Mouse (Mus musculus) layer of hippocampus, adult 11-12 months (tissue): ENCODE results near the gene Klhl31.
A peak's percentile ranks its signal among the peaks of the same experiment; 100 is the strongest.

ENCODE experiments used
- DNase-seq: peaks from one replicate; pipeline ENCODE4 v3.0.0; 2022; ENCODE audit warnings: low spot score

Klhl31 gene

DNA sequence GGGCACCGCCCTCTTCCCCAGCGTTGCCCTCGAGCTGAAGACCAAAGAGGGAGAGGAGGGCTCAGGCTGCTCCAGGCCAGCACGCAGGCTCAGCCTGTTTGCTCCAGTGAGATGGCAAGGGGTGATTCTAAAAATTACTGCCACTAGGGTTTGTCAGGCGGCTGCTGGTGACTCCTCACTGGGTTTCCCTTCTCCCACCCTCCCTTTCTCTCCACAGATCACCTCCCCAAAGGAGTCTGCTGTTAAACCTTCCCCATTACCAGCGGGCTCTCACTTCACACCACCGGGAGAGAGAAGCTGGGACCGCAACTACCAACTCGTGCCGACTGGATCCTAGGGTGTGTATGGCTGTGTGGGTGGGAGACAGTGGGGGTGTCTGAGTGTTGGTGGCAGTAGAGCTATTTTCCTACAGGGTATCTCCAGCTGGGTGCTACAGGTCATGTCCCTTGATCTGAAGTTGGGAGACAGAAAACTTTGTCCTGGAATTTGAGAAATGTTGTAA is at the start of gene Klhl31:
Gene Klhl31 (plus strand): TSS at position 51 of the 502 bp plus-strand sequence.
- DNase-seq, result no peak

DNA sequence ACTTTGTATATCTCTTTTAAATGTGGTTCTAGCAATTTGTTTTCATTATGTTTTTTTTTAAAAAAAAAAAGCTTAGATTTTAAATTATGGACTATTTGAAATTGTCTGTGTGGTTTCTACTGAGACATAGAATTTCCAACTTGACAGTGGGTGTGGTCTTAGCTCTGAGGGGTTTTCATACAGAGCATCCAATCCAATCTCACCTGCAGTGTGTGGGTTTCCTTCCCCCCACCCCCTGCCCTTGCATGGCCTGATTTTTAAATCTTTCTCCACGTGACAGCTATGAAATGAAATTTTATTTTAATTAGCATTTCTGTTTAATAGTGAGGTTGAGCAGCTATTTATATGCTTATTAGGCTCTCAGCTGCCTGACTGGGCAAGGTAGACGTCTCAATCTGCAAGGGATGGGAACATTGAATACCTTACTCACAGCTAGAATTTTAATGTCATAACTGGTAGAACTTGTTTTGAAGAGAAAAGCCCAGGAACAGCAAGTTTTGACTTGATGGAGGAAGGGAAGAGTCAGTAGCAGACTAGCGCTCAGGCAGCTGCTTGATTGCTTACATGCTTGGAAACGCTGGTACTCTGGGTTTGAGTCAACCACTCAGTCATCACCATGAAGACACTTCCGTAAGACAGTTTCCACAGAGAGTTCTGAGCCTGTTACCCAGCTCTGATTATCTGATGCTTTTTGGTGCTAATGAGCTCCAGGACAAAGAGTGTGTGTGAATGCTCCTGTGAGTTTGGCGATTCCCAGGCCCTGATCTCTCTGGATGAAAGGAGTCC is 49.3 kb upstream of the Klhl31 start:
- no peak for DNase-seq

DNA sequence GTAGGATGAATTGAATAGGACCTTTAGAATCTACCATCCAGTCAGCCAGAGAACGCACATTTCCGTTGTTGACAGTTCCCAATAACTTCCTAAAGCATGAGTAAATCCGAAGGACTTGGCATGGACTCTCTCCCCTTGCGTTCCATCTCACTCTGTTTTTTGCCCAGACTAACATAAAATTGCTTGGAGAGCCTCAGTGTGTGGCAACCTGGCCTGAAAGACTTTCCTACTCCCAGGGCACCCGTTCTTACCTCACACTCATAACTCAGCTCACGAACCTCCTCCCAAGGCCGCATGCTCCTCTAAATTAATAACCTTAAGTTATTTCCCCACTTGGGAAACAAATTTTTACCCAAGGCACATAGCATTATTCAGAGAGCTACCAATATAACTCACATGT is 48.7 kb upstream of the Klhl31 start:
- no peak for DNase-seq

DNA sequence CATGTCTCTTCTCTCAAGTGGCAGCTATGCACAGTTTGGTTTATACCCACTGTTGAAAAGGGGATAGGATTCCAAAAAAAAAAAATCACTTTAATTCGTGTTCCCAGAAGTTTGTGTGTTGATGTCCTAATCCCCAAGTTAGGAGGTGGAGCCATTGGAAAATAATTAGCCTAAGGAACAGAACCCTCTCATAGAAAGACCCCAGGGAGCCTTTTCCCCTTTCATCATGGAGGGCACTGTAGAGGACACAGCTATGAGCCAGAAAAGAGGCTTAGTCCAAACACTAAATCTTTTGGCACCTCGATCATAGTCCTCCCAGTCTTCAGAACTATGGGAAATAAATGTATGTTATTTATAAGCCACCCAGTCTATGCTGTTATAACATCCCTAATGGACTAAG is 46.8 kb upstream of the Klhl31 start:
- DNase-seq, result no peak

DNA sequence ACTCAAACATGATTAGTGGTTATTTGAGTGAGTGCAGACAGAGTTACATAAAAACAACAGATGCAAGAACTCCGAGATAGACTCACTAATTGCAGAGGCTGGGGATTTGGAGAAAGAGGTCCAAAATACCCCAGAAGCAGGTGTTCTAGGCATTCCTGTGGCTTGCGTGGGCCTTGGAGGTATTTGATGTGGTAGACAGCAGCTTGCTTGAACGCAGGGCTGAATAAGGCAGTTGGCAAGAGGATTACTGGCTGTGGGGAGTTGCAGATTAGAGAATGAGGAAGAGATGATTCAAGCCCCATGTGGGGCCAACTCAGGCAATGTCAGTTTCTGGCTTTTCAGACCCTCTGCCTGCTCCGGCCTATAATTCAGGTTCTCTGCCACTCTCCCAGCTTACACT is 43.9 kb upstream of the Klhl31 start:
- DNase-seq, result peak; percentile 18

DNA sequence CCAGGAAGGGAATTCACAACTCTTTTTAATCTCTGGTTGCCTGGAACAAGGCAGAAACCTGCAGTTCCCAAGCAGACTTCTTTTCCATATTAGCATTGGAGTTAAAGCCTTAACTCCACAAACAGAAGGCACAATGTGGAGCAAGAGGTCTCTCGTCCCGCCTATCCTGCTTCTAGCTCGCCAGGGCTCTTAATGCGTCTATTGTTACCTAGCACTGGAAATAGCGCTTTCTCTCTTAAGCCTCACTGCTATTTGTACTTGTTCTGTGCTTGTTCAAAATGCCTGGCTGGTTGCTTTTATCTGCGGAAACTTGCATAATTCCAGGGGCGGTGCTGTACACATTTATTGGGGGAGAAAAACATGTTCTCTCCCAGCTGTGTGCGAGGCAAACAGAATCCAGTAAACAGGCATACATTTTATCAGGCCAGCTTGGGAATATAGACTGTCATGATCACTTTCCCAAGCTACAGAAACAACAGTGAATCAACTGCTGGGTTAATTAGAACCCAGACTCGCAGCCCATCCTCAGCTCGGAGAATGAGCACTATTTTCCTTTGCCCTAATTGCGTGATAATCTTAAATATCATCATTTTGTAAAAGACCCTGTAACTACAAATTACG is 41.2 kb upstream of the Klhl31 start:
- DNase-seq, result no peak

DNA sequence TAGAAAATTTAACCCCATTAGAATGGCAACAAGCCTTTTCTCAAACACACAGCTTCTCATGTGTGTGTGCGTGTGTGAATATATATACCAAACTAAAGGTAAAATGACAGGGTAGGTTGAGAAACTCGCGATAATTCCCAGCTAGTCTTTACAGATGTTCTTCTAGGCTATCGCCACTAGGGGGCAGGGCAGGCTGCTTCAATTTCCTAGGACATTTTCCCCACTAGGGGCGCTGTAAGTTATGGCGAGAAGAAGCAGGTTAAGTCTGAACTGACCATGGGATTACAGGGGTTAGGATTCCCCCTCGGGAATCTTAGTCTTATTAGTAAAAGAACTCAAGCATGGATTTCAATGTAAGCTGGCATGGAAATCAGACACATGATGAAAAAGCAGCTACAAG is 39.9 kb upstream of the Klhl31 start:
- DNase-seq, result peak; percentile 85

DNA sequence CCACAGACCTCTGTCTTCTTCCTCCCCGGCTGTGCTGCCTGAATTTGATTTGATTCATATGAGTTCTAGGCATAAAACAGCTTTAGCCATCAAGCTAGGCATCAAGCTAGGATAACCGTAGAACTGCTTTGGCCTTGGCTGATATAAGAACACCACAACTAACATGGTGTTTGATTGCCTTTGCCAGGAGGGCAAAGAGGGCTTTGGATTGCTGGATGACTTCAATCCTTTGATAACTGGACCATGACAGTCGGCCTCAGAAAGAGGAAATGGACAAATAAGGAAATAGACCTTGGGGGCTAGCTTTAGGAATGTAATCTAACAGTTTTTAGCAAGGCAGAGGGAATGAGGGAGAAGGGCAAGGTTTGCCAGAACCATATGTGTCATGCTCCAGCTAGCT is 37.7 kb upstream of the Klhl31 start:
- no peak for DNase-seq

DNA sequence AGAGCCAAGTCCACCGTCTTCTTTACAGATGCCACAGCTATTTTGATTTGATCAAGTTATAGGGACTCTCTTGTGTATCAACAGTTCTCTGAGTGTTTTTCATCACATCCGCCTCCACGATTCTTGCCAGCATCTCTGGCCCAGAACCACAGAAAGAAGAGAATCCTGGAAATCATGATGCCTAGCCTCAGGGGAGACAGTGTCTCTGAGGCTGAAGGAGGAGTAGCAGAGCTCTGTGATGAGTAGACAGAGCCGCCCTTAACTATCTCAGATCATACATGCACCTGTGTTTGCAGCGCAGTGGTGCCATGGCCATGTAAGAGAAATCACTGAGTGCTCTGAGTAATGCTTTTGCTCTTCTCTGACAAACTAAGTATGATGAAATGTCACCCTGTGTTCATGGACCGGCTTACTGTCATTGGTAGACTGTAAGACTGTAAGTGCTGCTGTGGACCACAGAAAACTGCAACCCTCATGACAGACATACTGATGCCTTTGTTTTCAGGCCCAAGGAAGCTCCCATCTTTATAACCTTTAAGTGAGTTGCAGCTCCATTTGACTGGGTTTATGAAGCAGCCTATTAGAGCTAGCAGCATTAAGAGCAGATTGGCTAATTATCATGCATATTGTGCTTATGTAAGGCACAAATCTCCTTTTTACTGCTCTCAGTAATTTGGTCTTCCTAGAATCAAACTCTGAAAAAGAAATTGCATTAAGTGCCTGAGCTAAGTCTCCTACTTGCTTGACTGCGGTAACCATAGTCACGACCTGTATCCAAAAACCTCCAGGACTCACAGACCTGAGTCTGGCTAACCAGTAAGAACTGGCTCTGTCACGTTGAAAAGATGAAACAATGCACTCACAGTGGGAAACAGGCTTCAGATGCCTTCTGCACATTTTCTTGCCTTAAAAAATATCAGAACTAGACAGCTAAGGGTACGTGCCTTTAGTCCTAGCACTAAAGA is 33.7 kb upstream of the Klhl31 start:
- DNase-seq, result no peak

DNA sequence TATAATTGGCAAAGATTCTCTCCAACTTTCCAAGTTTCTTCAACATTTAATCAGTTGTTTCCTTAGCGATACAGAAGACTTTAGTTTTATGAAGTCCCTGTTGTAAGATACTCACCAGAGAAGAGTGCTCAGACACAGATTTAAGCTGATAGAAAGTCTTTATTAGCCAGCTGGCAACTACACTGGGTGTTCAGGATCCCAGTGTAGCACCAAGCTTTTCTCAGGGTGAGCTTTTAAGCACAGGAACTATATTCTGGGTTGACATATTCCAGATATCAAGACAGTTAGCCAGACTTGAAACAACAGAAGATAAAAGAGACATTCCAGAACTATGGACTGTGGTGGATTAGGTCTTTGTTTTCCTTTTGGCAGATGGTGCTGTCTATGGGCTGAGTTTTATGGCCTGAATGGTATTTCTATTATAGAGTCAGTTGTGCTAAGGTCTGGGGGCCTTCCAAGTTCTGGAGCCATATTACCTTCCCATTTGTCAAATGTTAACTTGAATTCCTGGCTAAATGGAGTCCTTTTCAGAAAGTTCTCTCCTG is 32.3 kb upstream of the Klhl31 start:
- DNase-seq, result no peak

DNA sequence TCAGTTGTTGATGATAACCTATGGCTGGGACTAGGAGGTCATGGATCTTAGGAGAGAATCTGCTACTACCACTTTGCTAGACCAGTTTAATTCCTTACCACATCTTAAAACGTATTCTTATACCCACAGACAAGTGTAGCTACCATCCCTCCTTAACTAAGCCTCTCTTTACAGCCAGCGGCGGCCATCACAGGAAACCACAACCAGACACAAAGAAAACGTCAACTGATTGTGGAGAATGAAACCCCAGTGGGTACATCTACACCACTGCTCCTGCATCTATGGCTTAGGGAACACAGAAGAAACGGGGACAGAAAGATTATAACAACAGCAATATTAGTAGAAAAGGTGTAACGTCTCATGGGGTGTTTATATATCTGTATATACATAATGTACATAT is 29.0 kb upstream of the Klhl31 start:
- DNase-seq, result no peak

DNA sequence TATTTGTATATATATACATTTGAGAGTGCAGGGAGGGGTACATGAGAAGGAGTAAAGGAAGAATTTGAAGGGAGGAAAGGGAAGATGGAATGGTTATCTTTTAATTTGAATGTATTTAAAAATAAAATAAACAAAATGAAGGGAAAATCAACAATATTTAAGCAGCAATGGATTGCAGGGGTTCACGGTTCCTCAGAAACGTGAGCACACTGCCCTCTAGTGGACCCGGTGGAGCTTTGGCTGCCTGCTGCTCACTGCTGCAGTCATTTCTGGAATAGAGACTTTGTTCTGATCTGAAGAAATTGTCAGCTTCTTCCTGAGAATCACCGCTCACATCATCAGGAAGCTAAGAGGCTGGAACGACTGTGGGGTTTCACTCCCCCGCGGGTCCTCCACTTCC is 28.5 kb upstream of the Klhl31 start:
- DNase-seq, result no peak

DNA sequence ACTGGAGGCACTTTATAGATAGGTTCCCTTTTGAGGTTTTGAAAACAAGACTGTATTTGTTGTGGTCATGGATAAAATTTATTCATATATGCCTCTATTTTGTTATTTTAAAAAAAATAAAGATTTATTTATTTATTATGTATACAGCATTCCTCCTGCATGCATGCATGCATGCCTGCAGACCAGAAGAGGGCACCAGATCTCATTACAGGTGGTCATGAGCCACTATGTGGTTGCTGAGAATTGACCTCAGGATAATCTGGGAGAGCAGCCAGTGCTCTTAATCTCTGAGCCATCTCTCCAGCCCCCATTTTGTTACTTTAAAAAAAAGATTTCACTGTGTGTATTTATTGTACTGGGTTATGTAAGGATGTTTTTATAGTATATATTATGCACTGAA is 25.5 kb upstream of the Klhl31 start:
- no peak for DNase-seq

DNA sequence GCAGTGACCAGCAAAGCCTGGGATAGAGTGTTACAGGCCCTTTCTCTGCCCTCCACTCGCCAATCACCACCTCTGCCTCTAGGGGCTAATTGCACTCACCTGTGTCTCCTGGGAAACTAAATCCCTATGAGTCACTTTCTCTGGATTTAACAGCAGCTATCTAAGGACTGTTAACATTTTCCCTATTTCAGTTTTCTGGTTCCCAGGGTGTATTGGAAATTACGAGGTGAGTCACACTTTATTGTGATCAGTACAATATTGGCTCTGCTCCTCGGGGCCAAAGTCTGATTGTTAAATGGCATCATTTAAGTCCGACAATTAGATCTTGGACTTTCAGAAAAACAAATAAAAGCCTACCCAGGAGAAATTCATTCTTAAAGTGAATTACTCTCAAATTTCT is 24.0 kb upstream of the Klhl31 start:
- DNase-seq, result no peak

DNA sequence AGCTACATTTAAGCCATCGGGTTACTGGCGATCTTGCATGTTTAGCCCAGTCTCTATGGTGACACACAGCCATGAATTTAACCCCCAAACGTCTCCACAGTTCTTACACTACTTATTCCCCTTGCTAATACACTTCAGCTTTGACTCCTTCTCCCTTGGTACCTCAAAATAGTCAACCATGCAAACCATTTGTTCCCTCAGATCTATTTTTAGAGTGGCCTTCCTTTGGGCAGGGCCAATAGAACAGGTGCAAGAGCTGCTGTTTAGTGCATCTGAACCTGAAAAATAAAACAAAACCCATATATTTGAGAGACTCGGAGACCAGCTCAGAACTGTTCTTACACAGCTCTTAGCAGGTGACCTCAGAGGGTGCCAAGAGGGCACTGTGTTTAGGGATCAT is 20.4 kb upstream of the Klhl31 start:
- no peak for DNase-seq

DNA sequence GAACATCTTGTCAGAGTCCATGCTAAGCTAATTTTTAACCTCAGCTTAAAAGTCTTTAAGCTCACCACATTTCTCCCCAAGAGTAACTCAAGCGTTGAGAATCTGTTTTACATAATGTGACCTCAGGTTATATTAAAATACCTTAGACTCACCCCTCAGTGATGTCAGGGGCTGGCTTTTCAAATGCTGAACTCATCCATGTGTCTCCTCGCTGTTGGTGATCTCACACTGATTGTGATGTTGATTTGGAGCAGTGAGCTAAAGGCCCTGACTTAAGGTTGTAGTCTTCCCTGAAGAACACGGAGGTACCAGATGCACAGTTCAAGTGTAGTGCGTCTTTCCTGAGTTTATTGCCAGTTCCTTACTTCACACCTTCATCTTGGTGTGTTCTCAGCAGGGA is 19.5 kb upstream of the Klhl31 start:
- no peak for DNase-seq

DNA sequence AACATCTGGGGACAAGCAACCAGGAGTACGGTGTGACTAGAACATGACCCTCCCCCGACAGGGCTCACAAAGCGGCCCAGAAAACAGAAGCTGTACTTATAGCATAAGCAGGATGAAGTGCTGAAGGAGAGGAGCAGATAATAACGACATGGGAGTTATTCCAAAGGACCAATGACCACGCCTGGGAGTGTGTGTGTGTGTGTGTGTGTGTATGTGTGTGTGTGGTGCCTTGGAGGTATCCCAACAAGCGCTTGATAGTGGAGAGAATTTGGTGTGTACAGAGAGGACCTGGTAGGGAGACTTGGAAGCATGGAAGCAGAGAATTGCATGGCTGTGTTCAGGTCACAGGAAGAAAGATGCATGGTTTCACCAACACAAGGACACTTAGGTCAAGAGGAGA is 18.5 kb upstream of the Klhl31 start:
- no peak for DNase-seq

DNA sequence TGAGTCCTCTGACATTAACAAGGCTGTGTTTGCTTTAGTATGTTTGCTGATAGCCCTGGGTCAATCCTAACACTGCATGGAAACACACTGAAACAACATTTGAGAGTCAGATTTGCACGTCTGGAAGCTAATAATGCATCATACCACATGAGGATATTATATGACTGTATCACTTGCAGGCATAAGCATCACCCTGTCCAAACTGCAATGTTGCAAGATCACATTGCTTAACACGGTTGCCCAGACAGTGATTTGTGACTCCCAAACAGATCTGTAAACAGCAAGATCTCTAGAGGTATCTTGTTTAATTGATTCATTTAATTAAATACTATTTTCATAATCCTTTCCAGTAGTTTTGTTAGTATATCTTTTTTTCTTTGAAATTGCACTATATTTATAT is 17.9 kb upstream of the Klhl31 start:
- DNase-seq, result no peak

DNA sequence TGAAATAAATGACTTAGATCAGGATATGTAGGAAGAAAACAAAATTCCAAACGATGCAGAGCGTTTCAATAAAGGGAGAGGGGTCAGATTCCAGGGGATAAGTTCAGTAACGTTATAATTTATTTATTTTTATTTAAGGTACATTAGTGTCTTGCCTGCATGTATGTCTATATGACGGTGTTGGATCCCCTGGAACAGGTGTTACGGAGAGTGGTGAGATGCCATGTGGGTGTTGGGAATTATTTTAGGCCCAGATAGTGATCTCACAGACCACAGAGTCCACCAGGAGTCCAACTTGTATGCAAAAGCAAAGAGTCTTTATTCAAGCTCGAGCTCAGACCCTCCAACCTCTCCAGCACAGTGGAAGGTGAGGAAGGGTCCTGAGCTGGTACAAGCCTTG is 16.2 kb upstream of the Klhl31 start:
- no peak for DNase-seq

DNA sequence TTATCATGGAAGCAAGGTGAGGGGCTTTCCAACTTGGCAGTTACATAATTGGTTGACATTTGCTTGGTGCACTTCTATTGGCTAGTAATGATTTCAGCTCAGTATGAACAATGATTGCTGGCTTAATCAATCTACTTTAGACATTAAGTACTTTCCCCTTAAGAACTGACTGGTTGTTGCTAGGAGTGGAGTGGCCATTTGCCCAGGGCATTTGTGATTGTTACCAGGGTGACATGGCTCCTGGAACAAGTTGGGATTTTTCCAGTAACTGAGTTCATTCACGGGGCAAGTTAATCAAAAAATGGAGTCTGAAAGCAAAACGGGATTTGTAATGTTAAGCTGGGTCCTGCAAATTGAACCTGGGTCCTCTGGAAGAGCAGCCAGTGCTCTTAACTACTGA is 15.8 kb upstream of the Klhl31 start:
- DNase-seq, result peak; percentile 36

DNA sequence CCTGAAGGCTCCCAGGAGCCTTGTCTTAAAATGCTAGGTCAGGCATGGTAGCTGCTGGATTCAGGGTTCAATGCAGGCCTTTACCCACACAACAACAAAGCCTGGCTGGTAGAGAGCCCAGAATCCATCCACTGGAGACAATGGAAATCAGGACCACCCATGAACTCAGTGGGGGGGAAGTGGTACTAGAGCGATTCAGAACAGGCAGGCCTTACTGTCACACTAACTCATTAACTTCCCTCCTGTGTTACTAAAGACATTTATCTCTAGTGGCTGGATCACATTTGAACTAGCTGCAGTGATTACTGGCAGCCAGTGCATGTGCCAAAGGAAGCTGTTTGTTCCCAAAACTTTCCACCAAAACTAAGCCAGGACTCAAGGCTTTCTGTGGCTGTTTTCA is 13.4 kb upstream of the Klhl31 start:
- no peak for DNase-seq

DNA sequence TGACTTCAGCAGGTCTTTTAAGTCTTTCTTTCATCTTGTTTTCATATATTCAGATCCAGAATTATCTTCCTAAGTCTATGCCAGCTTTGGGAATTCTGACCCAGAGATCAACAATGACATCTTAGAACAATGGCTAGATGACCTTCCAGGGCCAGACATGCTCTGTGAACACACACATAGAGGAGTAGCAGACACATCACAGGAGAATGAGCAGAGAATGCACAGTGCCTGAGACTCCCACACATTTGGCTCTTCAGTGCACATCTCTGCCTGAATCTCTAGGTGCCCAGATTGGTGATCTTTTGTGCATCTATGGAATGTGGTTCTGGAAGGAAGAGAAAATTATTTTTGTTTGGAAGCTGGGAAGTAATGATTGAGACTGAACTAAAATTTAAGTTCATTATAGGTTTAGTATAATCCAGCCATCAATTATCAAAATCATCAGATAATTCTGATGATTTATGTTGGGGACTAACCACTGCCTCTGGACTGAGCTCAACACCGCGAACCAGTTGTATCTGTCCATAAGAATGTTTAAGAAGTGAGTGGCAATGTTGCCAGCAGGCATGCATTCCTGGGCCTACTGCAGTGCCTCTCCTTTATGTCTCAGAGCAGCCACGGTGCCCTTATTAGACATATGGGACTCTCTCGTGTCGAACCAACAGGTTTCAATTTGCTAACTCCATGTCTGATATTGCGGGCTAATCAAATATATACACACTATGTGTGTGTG is 12.8 kb upstream of the Klhl31 start:
- no peak for DNase-seq
